Mouse (Mus musculus) hindbrain, embryonic 16.5 days (tissue): ENCODE data around the gene Il1rn. TPM values are rescaled to one million over a fixed set of nuclear protein-coding genes. Genes with fewer than 3 reads are reported as not detected.

Experiments used
- ATAC-seq: fragments of 200-750 bp; cut with Nextera tagmentation; 2 replicates; pipeline ENCODE4 v1.8.0; 2017; ENCODE audit warnings: moderate TSS enrichment, moderate library complexity
- H3K27ac ChIP-seq: fragments of 300-500 bp; sonication (generic); 2 replicates; pipeline ENCODE4 v1.5.1; 2014; ENCODE audit warnings: low read depth, mild to moderate bottlenecking, control low read depth, low read length, moderate library complexity
- H3K27me3 ChIP-seq: fragments of 300-500 bp; sonication (generic); replicated peaks from 2 replicates; pipeline ENCODE4 v1.6.1; 2014; ENCODE audit warnings: low read length; ENCODE audit not compliant: control insufficient read depth, insufficient read depth
- H3K36me3 ChIP-seq: fragments of 300-500 bp; sonication (generic); 2 replicates; pipeline ENCODE4 v1.6.1; 2014; ENCODE audit warnings: mild to moderate bottlenecking, low read length, moderate library complexity, mixed read lengths; ENCODE audit not compliant: control insufficient read depth, insufficient read depth
- H3K4me1 ChIP-seq: fragments of 300-500 bp; sonication (generic); 2 replicates; pipeline ENCODE4 v1.6.1; 2014; ENCODE audit warnings: low read depth, low read length; ENCODE audit not compliant: control insufficient read depth, insufficient read depth
- H3K4me2 ChIP-seq: fragments of 300-500 bp; sonication (generic); 2 replicates; pipeline ENCODE4 v1.6.1; 2014; ENCODE audit warnings: mild to moderate bottlenecking, low read length, control low read depth, moderate library complexity
- H3K4me3 ChIP-seq: fragments of 300-500 bp; sonication (generic); 2 replicates; pipeline ENCODE4 v1.5.1; 2014; ENCODE audit warnings: mild to moderate bottlenecking, low read length, control low read depth, moderate library complexity
- H3K9ac ChIP-seq: fragments of 300-500 bp; sonication (generic); 2 replicates; pipeline ENCODE4 v1.6.1; 2014; ENCODE audit warnings: low read depth, mild to moderate bottlenecking, control low read depth, low read length, moderate library complexity
- H3K9me3 ChIP-seq: fragments of 300-500 bp; sonication (generic); 2 replicates; pipeline ENCODE4 v1.6.1; 2014; ENCODE audit warnings: mild to moderate bottlenecking, low read length, moderate library complexity; ENCODE audit not compliant: control insufficient read depth
- WGBS: fragments of 180-500 bp; shearing (Covaris S2); extraction: QIAGEN DNeasy Blood & Tissue Kit; methylation state at CpG from one replicate; pipeline ENCODE4 v1.1.7; 2014; 5-methylcytosine and 5-hydroxymethylcytosine counted together
- polyA plus RNA-seq: library from polyadenylated mRNA; unstranded; fragments of >200 nt; fragmentation: Nextera tagmentation; extraction: Ambion mirVana; gene quantifications from 2 replicates; pipeline ENCODE4 v1.2.1, GENCODE M21; 2015

Il1rn gene
- polyA plus RNA-seq, 1 experiment from 2014 or later: 0.08 TPM

DNA sequence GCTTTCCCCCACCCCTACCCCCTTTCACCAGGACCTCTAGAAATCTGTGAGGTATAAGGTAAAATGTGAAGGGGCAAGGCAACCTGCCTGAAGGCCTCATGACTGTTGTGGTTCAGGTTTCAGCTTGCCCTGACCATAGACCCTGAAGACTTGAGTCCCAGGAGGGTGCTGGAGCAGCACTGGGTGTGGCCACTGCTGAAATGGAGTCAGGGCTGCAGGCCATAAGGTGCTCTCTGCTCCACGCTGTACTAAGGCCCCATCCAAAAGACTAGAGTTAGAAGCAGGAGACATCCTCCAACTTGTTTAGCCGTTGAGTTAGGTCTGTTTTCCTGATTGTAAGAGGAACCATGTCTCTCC lies 50.3 kb downstream of the Il1rn start:
- no peak for ATAC-seq
- no peaks in the 10 kb centered on the region for H3K36me3 ChIP-seq
- no peak overlapping the region for H3K4me3 ChIP-seq
- no peak overlapping the region for H3K9ac ChIP-seq
- H3K9me3 ChIP-seq: no peaks in the 10 kb centered on the region
- no peaks in the 10 kb centered on the region for H3K27me3 ChIP-seq
- WGBS: 85% methylated on average over 2 of the region's 2 CpGs
- H3K4me2 ChIP-seq: no peak overlapping the region
- H3K27ac ChIP-seq: no peak overlapping the region
- no peaks in the 10 kb centered on the region for H3K4me1 ChIP-seq

GRCm38 (mm10) chr2:24387361-24388283 lies 51.0 kb downstream of the Il1rn start:
- H3K4me1 ChIP-seq: no peaks in the 10 kb centered on the region
- WGBS: 88% methylated on average over 4 of the region's 4 CpGs
- no peak for ATAC-seq
- no peak overlapping the region for H3K27ac ChIP-seq
- H3K4me3 ChIP-seq: no peak overlapping the region
- no peaks in the 10 kb centered on the region for H3K36me3 ChIP-seq
- H3K9ac ChIP-seq: no peak overlapping the region
- H3K27me3 ChIP-seq: no peaks in the 10 kb centered on the region
- H3K4me2 ChIP-seq: no peak overlapping the region
- no peaks in the 10 kb centered on the region for H3K9me3 ChIP-seq

GRCm38 (mm10) chr2:24393251-24393650 lies 56.6 kb downstream of the Il1rn start:
- Histone ChIP-seq H3K27ac (no peak overlapping the region), H3K4me1 (no peaks in the 10 kb centered on the region), H3K9me3 (no peaks in the 10 kb centered on the region), H3K36me3 (no peaks in the 10 kb centered on the region), H3K9ac (no peak overlapping the region), H3K4me3 (no peak overlapping the region), H3K27me3 (no peaks in the 10 kb centered on the region), H3K4me2 (no peak overlapping the region)
- ATAC-seq: no peak
- WGBS: 84% methylated on average over 2 of the region's 2 CpGs

- 19% methylated on average over 2 of the region's 2 CpGs for WGBS
- no peak for ATAC-seq
- no peaks in the 10 kb centered on the region for H3K9me3 ChIP-seq
Observed at GRCm38 (mm10) chr2:24397115-24397514, 60.5 kb downstream of the Il1rn start.

DNA sequence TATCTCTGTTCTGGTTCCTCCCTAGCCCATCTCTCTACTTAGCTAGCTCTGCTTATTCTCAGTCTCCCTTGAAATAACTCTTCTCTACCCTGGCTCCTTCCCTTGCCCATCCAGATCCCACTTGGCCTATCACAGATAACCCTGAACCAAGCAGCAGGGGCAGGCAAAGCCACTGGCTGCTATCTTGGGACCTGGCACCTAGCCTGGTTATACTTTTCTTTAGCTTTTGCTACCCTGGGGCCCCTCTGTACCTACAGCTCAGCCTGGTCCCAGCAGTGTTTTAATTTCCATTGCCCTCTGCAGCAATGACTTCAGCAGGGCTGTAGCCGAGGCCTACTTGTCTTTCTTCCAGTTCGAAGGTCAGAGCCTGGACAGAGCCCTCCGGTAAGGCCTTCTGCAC lies 64.1 kb downstream of the Il1rn start:
- 85% methylated on average over 3 of the region's 3 CpGs for WGBS
- H3K27me3 ChIP-seq: no peaks in the 10 kb centered on the region
- no peaks in the 10 kb centered on the region for H3K36me3 ChIP-seq
- ATAC-seq: no peak
- H3K4me1 ChIP-seq: no peaks in the 10 kb centered on the region
- H3K9me3 ChIP-seq: no peaks in the 10 kb centered on the region
- no peak overlapping the region for H3K27ac ChIP-seq
- H3K4me3 ChIP-seq: no peak overlapping the region
- no peak overlapping the region for H3K9ac ChIP-seq
- no peak overlapping the region for H3K4me2 ChIP-seq

More at GRCm38 (mm10) chr2:24397115-24397514, 60.5 kb downstream of the Il1rn start:
- Histone ChIP-seq H3K4me2 (no peak overlapping the region), H3K36me3 (no peaks in the 10 kb centered on the region), H3K4me1 (no peaks in the 10 kb centered on the region), H3K4me3 (no peak overlapping the region), H3K27ac (no peak overlapping the region), H3K27me3 (no peaks in the 10 kb centered on the region), H3K9ac (no peak overlapping the region)

Other genes starting within 250 kb of the Il1rn start
- not detected in 2 replicates for gene Tbpl2, start 240.3 kb upstream of the Il1rn start, polyA plus RNA-seq
- gene Il1f8, start 183.7 kb upstream of the Il1rn start, polyA plus RNA-seq: not detected in 2 replicates
- not detected in 2 replicates for gene Il1f9, start 150.4 kb upstream of the Il1rn start, polyA plus RNA-seq
- not detected in 2 replicates for gene Il1f6, start 121.4 kb upstream of the Il1rn start, polyA plus RNA-seq
- gene Il1f5, start 59.9 kb upstream of the Il1rn start, polyA plus RNA-seq: not detected in 2 replicates
- gene Il1f10, start 45.7 kb upstream of the Il1rn start, polyA plus RNA-seq: not detected in 2 replicates
- gene Psd4, start 30.7 kb downstream of the Il1rn start, polyA plus RNA-seq: 1.5 and 2.3 TPM in 2 replicates
- 21.2 and 24.0 TPM in 2 replicates for gene Pax8, start 138.7 kb downstream of the Il1rn start, polyA plus RNA-seq